Mouse (Mus musculus): ENCODE data around the gene Gpank1. TPM values are rescaled to one million over a fixed set of nuclear protein-coding genes. Genes with fewer than 3 reads are reported as not detected.

Gpank1 gene
- polyA plus RNA-seq, 1 experiment: 25.3 TPM

- WGBS: 88% methylated on average over 7 of the region's 7 CpGs
- Histone ChIP-seq H3K27me3 (ENCODE audit: control insufficient read depth, insufficient read depth, low read length) (no peaks in the 10 kb centered on the region), H3K36me3 (ENCODE audit: control insufficient read depth, insufficient read depth, low read length) (peaks cover 96% of the 10 kb centered on the region), H3K4me3 (ENCODE audit: low read depth, low read length) (no peak overlapping the region), H3K4me1 (ENCODE audit: control insufficient read depth, insufficient read depth, insufficient read length, low read length) (no peaks in the 10 kb centered on the region), H3K27ac (ENCODE audit: insufficient read depth, low read depth, low read length) (no peak overlapping the region)
- no peak for TF ChIP-seq POLR2A (IDR thresholded peaks at IDR 0.05; ENCODE audit: low read depth, low read length)
- TF ChIP-seq CTCF (IDR thresholded peaks at IDR 0.05; ENCODE audit: extremely low read depth, insufficient read length, insufficient replicate concordance, low read depth, low read length): no peak
Observed at GRCm38 (mm10) chr17:35154616-35155015, 33.4 kb downstream of the Gpank1 start.

- Histone ChIP-seq H3K36me3 (ENCODE audit: control insufficient read depth, insufficient read depth, low read length) (peaks cover 96% of the 10 kb centered on the region), H3K4me1 (ENCODE audit: control insufficient read depth, insufficient read depth, insufficient read length, low read length) (no peaks in the 10 kb centered on the region), H3K4me3 (ENCODE audit: low read depth, low read length) (no peak overlapping the region), H3K27ac (ENCODE audit: insufficient read depth, low read depth, low read length) (no peak overlapping the region), H3K27me3 (ENCODE audit: control insufficient read depth, insufficient read depth, low read length) (no peaks in the 10 kb centered on the region)
- WGBS: 92% methylated on average over 12 of the region's 12 CpGs
- no peak for TF ChIP-seq CTCF (IDR thresholded peaks at IDR 0.05; ENCODE audit: extremely low read depth, insufficient read length, insufficient replicate concordance, low read depth, low read length)
- TF ChIP-seq POLR2A (IDR thresholded peaks at IDR 0.05; ENCODE audit: low read depth, low read length): no peak
Observed at GRCm38 (mm10) chr17:35155451-35155850, 34.2 kb downstream of the Gpank1 start.

- peaks cover 98% of the 10 kb centered on the region for H3K36me3 ChIP-seq (ENCODE audit: control insufficient read depth, insufficient read depth, low read length)
- WGBS: 87% methylated on average over 33 of the region's 33 CpGs
- no peaks in the 10 kb centered on the region for H3K27me3 ChIP-seq (ENCODE audit: control insufficient read depth, insufficient read depth, low read length)
- no peak overlapping the region for H3K4me3 ChIP-seq (ENCODE audit: low read depth, low read length)
- H3K4me1 ChIP-seq (ENCODE audit: control insufficient read depth, insufficient read depth, insufficient read length, low read length): no peaks in the 10 kb centered on the region
- no peak for TF ChIP-seq POLR2A (IDR thresholded peaks at IDR 0.05; ENCODE audit: low read depth, low read length)
- TF ChIP-seq CTCF (IDR thresholded peaks at IDR 0.05; ENCODE audit: extremely low read depth, insufficient read length, insufficient replicate concordance, low read depth, low read length): no peak
- no peak overlapping the region for H3K27ac ChIP-seq (ENCODE audit: insufficient read depth, low read depth, low read length)
Observed at GRCm38 (mm10) chr17:35156461-35157200, 35.4 kb downstream of the Gpank1 start.

- TF ChIP-seq CTCF (IDR thresholded peaks at IDR 0.05; ENCODE audit: extremely low read depth, insufficient read length, insufficient replicate concordance, low read depth, low read length): no peak
- no peak overlapping the region for H3K27ac ChIP-seq (ENCODE audit: insufficient read depth, low read depth, low read length)
- 90% methylated on average over 8 of the region's 8 CpGs for WGBS
- no peaks in the 10 kb centered on the region for H3K4me1 ChIP-seq (ENCODE audit: control insufficient read depth, insufficient read depth, insufficient read length, low read length)
- peaks cover 99% of the 10 kb centered on the region for H3K36me3 ChIP-seq (ENCODE audit: control insufficient read depth, insufficient read depth, low read length)
- H3K4me3 ChIP-seq (ENCODE audit: low read depth, low read length): no peak overlapping the region
- no peaks in the 10 kb centered on the region for H3K27me3 ChIP-seq (ENCODE audit: control insufficient read depth, insufficient read depth, low read length)
Observed at GRCm38 (mm10) chr17:35157254-35157653, 36.0 kb downstream of the Gpank1 start.

- Histone ChIP-seq H3K27me3 (ENCODE audit: control insufficient read depth, insufficient read depth, low read length) (no peaks in the 10 kb centered on the region), H3K4me1 (ENCODE audit: control insufficient read depth, insufficient read depth, insufficient read length, low read length) (peaks cover 1% of the 10 kb centered on the region; the same call in 1 of the 2 replicates), H3K36me3 (ENCODE audit: control insufficient read depth, insufficient read depth, low read length) (peaks cover 94% of the 10 kb centered on the region), H3K4me3 (ENCODE audit: low read depth, low read length) (no peak overlapping the region), H3K27ac (ENCODE audit: insufficient read depth, low read depth, low read length) (no peak overlapping the region)
- 90% methylated on average over 8 of the region's 8 CpGs for WGBS
- TF ChIP-seq POLR2A (IDR thresholded peaks at IDR 0.05; ENCODE audit: low read depth, low read length) (no peak), CTCF (IDR thresholded peaks at IDR 0.05; ENCODE audit: extremely low read depth, insufficient read length, insufficient replicate concordance, low read depth, low read length) (no peak)
Observed at GRCm38 (mm10) chr17:35157661-35158175, 36.5 kb downstream of the Gpank1 start.

- no peak for TF ChIP-seq CTCF (IDR thresholded peaks at IDR 0.05; ENCODE audit: extremely low read depth, insufficient read length, insufficient replicate concordance, low read depth, low read length)
- TF ChIP-seq POLR2A (IDR thresholded peaks at IDR 0.05; ENCODE audit: low read depth, low read length): no peak
Observed at GRCm38 (mm10) chr17:35158850-35159593, 37.8 kb downstream of the Gpank1 start.

GRCm38 (mm10) chr17:35159638-35160037 lies 38.4 kb downstream of the Gpank1 start:
- TF ChIP-seq CTCF (IDR thresholded peaks at IDR 0.05; ENCODE audit: extremely low read depth, insufficient read length, insufficient replicate concordance, low read depth, low read length) (no peak), POLR2A (IDR thresholded peaks at IDR 0.05; ENCODE audit: low read depth, low read length) (no peak)
- Histone ChIP-seq H3K36me3 (ENCODE audit: control insufficient read depth, insufficient read depth, low read length) (peaks cover 75% of the 10 kb centered on the region), H3K27me3 (ENCODE audit: control insufficient read depth, insufficient read depth, low read length) (no peaks in the 10 kb centered on the region), H3K4me3 (ENCODE audit: low read depth, low read length) (no peak overlapping the region), H3K27ac (ENCODE audit: insufficient read depth, low read depth, low read length) (no peak overlapping the region), H3K4me1 (ENCODE audit: control insufficient read depth, insufficient read depth, insufficient read length, low read length) (peaks cover 4% of the 10 kb centered on the region; the same call in 1 of the 2 replicates)
- 83% methylated on average over 7 of the region's 7 CpGs for WGBS

More at GRCm38 (mm10) chr17:35158850-35159593, 37.8 kb downstream of the Gpank1 start:
- Histone ChIP-seq H3K4me3 (ENCODE audit: low read depth, low read length) (no peak overlapping the region), H3K27ac (ENCODE audit: insufficient read depth, low read depth, low read length) (no peak overlapping the region), H3K4me1 (ENCODE audit: control insufficient read depth, insufficient read depth, insufficient read length, low read length) (peaks cover 4% of the 10 kb centered on the region; the same call in 1 of the 2 replicates), H3K27me3 (ENCODE audit: control insufficient read depth, insufficient read depth, low read length) (no peaks in the 10 kb centered on the region), H3K36me3 (ENCODE audit: control insufficient read depth, insufficient read depth, low read length) (peaks cover 81% of the 10 kb centered on the region)
- 92% methylated on average over 16 of the region's 16 CpGs for WGBS
